Mouse (Mus musculus): ENCODE measurements around the gene Flna. TPM values are rescaled to one million over a fixed set of nuclear protein-coding genes. Genes with fewer than 3 reads are reported as not detected.

Gene Flna
- total and polyA plus RNA-seq, 2 experiments from 2014 or later: 67.4 to 672 TPM

DNA sequence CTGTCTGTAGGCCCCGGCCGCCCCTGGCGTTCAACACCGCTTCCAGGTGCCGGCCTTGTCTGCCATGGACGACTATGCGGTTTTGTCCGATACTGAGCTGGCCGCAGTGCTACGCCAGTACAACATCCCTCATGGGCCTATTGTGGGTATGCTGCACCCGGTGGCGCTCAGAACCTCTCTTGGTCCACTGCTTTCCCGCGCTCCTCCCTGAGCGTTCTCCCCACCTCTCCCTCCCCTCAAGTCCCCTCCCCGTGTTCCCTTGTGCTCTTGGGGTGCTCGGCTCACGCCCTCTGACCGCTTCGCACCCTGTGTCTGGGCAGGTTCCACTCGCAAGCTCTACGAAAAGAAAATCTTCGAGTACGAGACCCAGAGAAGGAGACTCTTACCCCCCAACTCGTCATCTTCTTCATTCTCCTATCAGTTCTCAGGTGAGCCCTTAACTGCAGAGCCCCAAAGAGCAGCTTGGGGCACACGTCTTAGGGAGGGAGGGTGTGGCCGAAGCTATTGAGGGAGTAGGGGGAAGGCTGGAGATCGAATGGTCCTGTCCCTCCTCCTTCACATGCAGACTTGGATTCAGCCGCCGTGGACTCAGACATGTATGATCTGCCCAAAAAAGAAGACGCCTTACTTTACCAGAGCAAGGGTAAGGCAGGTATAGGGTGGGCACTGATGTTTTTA is 5.4 kb upstream of the Flna start:
- no peaks in the 10 kb centered on the region for H3K27me3 ChIP-seq (ENCODE audit: control insufficient read depth, insufficient read depth, low read length)
- DNase-seq (ENCODE audit: low spot score): no peak
- peak; percentile 45 for ATAC-seq (ENCODE audit: insufficient read depth, low read depth)
- peaks cover 5% of the 10 kb centered on the region; the same call in 1 of the 2 replicates for H3K36me3 ChIP-seq (replicated peaks; ENCODE audit: control insufficient read depth, insufficient read depth, low read length)
- TF ChIP-seq EP300 (IDR thresholded peaks at IDR 0.05; ENCODE audit: low read depth): no peak
- no peak for TF ChIP-seq CTCF (IDR thresholded peaks at IDR 0.05; ENCODE audit: low read depth)
- peak overlapping the region; percentile 86 for H3K27ac ChIP-seq (ENCODE audit: low read depth)
- peak overlapping the region; percentile 78 for H3K9ac ChIP-seq (replicated peaks; ENCODE audit: low read depth, low read length)
- WGBS: 25% methylated on average over 27 of the region's 31 CpGs
- H3K4me1 ChIP-seq (ENCODE audit: control insufficient read depth, insufficient read depth): 0 out of 2 replicates have a peak, but pooled peaks cover 4% of the 10 kb centered on the region
- H3K9me3 ChIP-seq (replicated peaks; ENCODE audit: control insufficient read depth, low read length): no peaks in the 10 kb centered on the region
- H3K4me3 ChIP-seq (ENCODE audit: low read depth, low read length): peak overlapping the region; percentile 63
- peak overlapping the region; percentile 80 for H3K4me2 ChIP-seq (ENCODE audit: low read depth, low read length)

DNA sequence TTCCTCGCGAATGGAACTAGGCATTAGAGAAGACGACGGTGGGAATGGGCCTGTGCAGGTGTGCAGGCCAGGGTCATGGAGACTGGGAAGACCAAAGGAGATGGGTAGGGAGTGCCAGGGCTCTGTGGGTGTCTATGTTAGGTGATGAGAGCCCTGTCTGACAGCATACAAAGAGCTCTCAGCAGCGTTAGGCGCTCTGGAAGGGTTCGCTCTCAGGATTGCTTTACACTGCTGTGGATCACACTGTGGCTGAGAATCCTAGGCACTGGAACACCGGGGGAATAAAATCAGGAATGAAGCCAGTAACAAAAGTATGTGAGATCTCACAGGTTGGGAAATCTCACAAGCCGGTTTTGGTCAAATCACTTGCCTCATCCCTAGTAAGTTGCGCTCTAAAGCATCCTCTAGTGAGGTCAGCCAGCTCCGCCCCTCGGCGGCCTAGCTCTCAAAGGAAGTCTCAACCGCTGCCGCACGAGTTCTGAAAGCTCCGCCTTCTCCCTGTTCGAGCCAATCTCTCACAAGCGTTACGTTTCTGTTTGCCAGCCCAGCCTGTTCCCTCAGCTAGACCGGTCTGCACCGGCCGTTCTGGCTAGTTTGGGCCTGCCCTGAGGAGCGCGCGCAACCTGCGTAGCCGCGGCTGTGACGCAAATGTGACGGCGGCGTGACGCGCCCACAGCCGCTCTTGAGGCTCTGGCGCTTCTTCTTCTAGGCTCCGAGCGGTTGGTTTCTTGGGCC is 4.7 kb upstream of the Flna start, which contains the start of gene Emd:
Gene Emd, plus strand, starts transcription at position 535 of the 735 bp plus-strand sequence.
- Histone ChIP-seq H3K9ac (replicated peaks; ENCODE audit: low read depth, low read length) (peak within 1 kb of the TSS; percentile 78), H3K4me2 (ENCODE audit: low read depth, low read length) (peak within 1 kb of the TSS; percentile 80), H3K27me3 (ENCODE audit: control insufficient read depth, insufficient read depth, low read length) (no peaks in the 10 kb centered on the region), H3K4me1 (ENCODE audit: control insufficient read depth, insufficient read depth) (0 out of 2 replicates have a peak, but pooled peaks cover 4% of the 10 kb centered on the region), H3K36me3 (replicated peaks; ENCODE audit: control insufficient read depth, insufficient read depth, low read length) (peaks cover 5% of the 10 kb centered on the region; the same call in 1 of the 2 replicates), H3K9me3 (replicated peaks; ENCODE audit: control insufficient read depth, low read length) (no peaks in the 10 kb centered on the region), H3K27ac (ENCODE audit: low read depth) (peak within 1 kb of the TSS; percentile 86), H3K4me3 (ENCODE audit: low read depth, low read length) (peak within 1 kb of the TSS; percentile 63)
- ATAC-seq (ENCODE audit: insufficient read depth, low read depth): peak; percentile 97
- WGBS: 20% methylated on average over 38 of the region's 39 CpGs
- TF ChIP-seq CTCF (IDR thresholded peaks at IDR 0.05; ENCODE audit: low read depth) (no peak), EP300 (IDR thresholded peaks at IDR 0.05; ENCODE audit: low read depth) (no peak)
- DNase-seq (ENCODE audit: low spot score): peak; percentile 93

DNA sequence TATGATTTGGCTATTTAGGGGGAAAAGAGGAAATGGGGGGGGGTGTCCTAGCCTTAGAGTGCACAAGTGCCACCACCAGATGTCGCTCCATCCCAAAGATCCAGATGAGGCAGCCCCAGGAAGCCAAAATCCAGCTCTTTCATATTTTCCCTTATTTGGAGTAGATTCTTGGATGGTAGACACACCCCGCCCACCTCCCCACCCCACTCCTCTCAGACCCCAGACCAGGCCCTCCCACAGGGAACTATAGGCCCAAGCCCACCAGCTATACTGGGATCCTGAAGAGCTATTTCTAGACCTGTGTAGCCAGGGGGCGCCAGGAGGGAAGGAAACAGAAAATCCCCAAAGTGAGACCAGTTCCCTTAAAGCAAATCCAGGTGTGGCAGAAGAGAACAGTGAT is 969 bp downstream of the Flna start:
- Histone ChIP-seq H3K27ac (ENCODE audit: low read depth) (peak overlapping the region; percentile 79), H3K9ac (replicated peaks; ENCODE audit: low read depth, low read length) (peak overlapping the region; percentile 58; the same call in 1 of the 2 replicates), H3K36me3 (replicated peaks; ENCODE audit: control insufficient read depth, insufficient read depth, low read length) (no peaks in the 10 kb centered on the region), H3K27me3 (ENCODE audit: control insufficient read depth, insufficient read depth, low read length) (no peaks in the 10 kb centered on the region), H3K4me2 (ENCODE audit: low read depth, low read length) (peak overlapping the region; percentile 71), H3K4me3 (ENCODE audit: low read depth, low read length) (peak overlapping the region; percentile 50), H3K4me1 (ENCODE audit: control insufficient read depth, insufficient read depth) (0 out of 2 replicates have a peak, but pooled peaks cover 4% of the 10 kb centered on the region), H3K9me3 (replicated peaks; ENCODE audit: control insufficient read depth, low read length) (no peaks in the 10 kb centered on the region)
- TF ChIP-seq EP300 (IDR thresholded peaks at IDR 0.05; ENCODE audit: low read depth) (no peak), CTCF (IDR thresholded peaks at IDR 0.05; ENCODE audit: low read depth) (peak; percentile 35)
- 8% methylated on average over 3 of the region's 3 CpGs for WGBS
- ATAC-seq (ENCODE audit: insufficient read depth, low read depth) (no peak), DNase-seq (ENCODE audit: low spot score) (peak; percentile 32)

DNA sequence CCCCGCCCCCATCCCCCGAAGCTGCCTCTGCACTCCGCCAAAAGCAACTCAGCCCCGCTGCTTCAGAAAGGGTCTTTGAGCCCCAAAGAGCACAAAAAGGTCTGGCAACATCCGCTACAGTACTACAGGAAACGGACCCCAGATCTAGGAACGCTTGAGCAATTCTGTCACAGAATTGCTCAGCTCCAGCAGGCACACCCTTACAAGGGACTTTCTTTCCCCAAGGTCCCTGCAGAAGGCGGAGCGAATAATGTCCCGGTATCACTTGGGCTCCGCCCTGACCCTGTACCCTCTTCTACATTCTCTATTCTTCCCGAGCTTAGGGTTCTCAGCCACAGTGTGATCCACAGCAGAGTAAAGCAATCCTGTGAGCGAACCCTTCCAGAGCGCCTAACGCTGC is 2.9 kb downstream of the Flna start:
- ATAC-seq (ENCODE audit: insufficient read depth, low read depth): peak; percentile 25

DNA sequence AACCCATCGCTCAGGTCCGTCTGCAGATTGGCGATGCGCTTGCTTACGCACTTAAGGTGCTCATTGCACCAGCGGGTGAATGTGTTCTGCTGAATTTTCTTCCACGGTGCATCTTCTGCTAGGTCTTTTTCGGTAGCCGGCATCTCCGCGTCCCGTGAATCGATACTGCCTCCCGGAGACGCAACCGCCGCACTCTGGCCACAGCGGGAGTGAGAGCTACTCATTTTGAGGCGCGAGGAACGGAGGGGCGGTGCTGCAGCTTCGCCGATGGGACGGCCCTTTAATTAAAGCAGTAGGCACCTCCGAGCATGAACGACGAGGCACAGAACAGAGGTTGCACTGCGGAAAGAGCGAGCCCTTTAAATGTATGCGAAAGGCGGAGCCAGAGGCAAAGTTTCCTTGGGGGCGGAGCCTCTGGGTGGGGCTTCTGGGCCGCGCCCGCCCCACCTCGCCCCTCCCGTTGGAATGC is 3.4 kb downstream of the Flna start:
- H3K27me3 ChIP-seq (ENCODE audit: control insufficient read depth, insufficient read depth, low read length): no peaks in the 10 kb centered on the region

More for the DNA sequence above, 2.9 kb downstream of the Flna start:
- H3K36me3 ChIP-seq (replicated peaks; ENCODE audit: control insufficient read depth, insufficient read depth, low read length): peaks cover 13% of the 10 kb centered on the region
- H3K4me1 ChIP-seq (ENCODE audit: control insufficient read depth, insufficient read depth): 0 out of 2 replicates have a peak, but pooled peaks cover 7% of the 10 kb centered on the region
- H3K4me3 ChIP-seq (ENCODE audit: low read depth, low read length): peak overlapping the region; percentile 57
- TF ChIP-seq CTCF (IDR thresholded peaks at IDR 0.05; ENCODE audit: low read depth): no peak
- no peak for TF ChIP-seq EP300 (IDR thresholded peaks at IDR 0.05; ENCODE audit: low read depth)
- H3K9me3 ChIP-seq (replicated peaks; ENCODE audit: control insufficient read depth, low read length): no peaks in the 10 kb centered on the region
- peak overlapping the region; percentile 96 for H3K27ac ChIP-seq (ENCODE audit: low read depth)
- 24% methylated on average over 15 of the region's 15 CpGs for WGBS
- peak overlapping the region; percentile 54; the same call in 1 of the 2 replicates for H3K9ac ChIP-seq (replicated peaks; ENCODE audit: low read depth, low read length)
- peak; percentile 48 for DNase-seq (ENCODE audit: low spot score)
- H3K27me3 ChIP-seq (ENCODE audit: control insufficient read depth, insufficient read depth, low read length): no peaks in the 10 kb centered on the region
- peak overlapping the region; percentile 67 for H3K4me2 ChIP-seq (ENCODE audit: low read depth, low read length)

More for the DNA sequence above, 3.4 kb downstream of the Flna start:
- peak; percentile 91 for DNase-seq (ENCODE audit: low spot score)
- H3K4me3 ChIP-seq (ENCODE audit: low read depth, low read length): peak overlapping the region; percentile 57
- peak overlapping the region; percentile 84 for H3K9ac ChIP-seq (replicated peaks; ENCODE audit: low read depth, low read length)
- no peaks in the 10 kb centered on the region for H3K9me3 ChIP-seq (replicated peaks; ENCODE audit: control insufficient read depth, low read length)
- peak overlapping the region; percentile 67 for H3K4me2 ChIP-seq (ENCODE audit: low read depth, low read length)
- 0 out of 2 replicates have a peak, but pooled peaks cover 7% of the 10 kb centered on the region for H3K4me1 ChIP-seq (ENCODE audit: control insufficient read depth, insufficient read depth)
- H3K27ac ChIP-seq (ENCODE audit: low read depth): peak overlapping the region; percentile 96
- ATAC-seq (ENCODE audit: insufficient read depth, low read depth): peak; percentile 82
- 19% methylated on average over 38 of the region's 38 CpGs for WGBS
- H3K36me3 ChIP-seq (replicated peaks; ENCODE audit: control insufficient read depth, insufficient read depth, low read length): peaks cover 17% of the 10 kb centered on the region
- TF ChIP-seq CTCF (IDR thresholded peaks at IDR 0.05; ENCODE audit: low read depth): no peak
- TF ChIP-seq EP300 (IDR thresholded peaks at IDR 0.05; ENCODE audit: low read depth): no peak

Data from heart, postnatal 0 days (tissue).